Mouse (Mus musculus): ENCODE data around the gene Slc46a3.

The Slc46a3 gene

GRCm38 (mm10) chr5:147895436-147896198 is 1.0 kb upstream of the Slc46a3 start:
- peak; percentile 34 for DNase-seq (ENCODE audit: low spot score)

GRCm38 (mm10) chr5:147893766-147894454 is 705 bp downstream of the Slc46a3 start:
- DNase-seq (ENCODE audit: low spot score) = peak; percentile 47

- DNase-seq (ENCODE audit: low spot score) = peak; percentile 49
These were observed 1.5 kb downstream of the Slc46a3 start for GRCm38 (mm10) chr5:147893143-147893542.

- no peak for DNase-seq (ENCODE audit: low spot score)
These were observed 1.9 kb downstream of the Slc46a3 start for GRCm38 (mm10) chr5:147892735-147893134.

GRCm38 (mm10) chr5:147888313-147889297 is 6.0 kb downstream of the Slc46a3 start:
- DNase-seq (ENCODE audit: low spot score) = no peak

- no peak for DNase-seq (ENCODE audit: low spot score)
These were observed 11.0 kb downstream of the Slc46a3 start for GRCm38 (mm10) chr5:147883581-147883980.

- no peak for DNase-seq (ENCODE audit: low spot score)
These were observed 14.5 kb downstream of the Slc46a3 start for GRCm38 (mm10) chr5:147879971-147880682.

GRCm38 (mm10) chr5:147877520-147877919 is 17.1 kb downstream of the Slc46a3 start:
- DNase-seq (ENCODE audit: low spot score) = peak; percentile 28

- no peak for DNase-seq (ENCODE audit: low spot score)
These were observed 19.4 kb downstream of the Slc46a3 start for GRCm38 (mm10) chr5:147875210-147875609.

- DNase-seq (ENCODE audit: low spot score) = no peak
These were observed 20.0 kb downstream of the Slc46a3 start for GRCm38 (mm10) chr5:147874491-147875065.

GRCm38 (mm10) chr5:147871091-147871820 is 23.4 kb downstream of the Slc46a3 start:
- no peak for DNase-seq (ENCODE audit: low spot score)

- DNase-seq (ENCODE audit: low spot score) = no peak
These were observed 24.3 kb downstream of the Slc46a3 start for GRCm38 (mm10) chr5:147870296-147870695.

- DNase-seq (ENCODE audit: low spot score) = no peak
These were observed 25.0 kb downstream of the Slc46a3 start for GRCm38 (mm10) chr5:147869568-147869967.

- no peak for DNase-seq (ENCODE audit: low spot score)
These were observed 25.9 kb downstream of the Slc46a3 start for GRCm38 (mm10) chr5:147868674-147869073.

- DNase-seq (ENCODE audit: low spot score) = peak; percentile 94
These were observed 34.0 kb downstream of the Slc46a3 start, which contains the start of gene Pomp for GRCm38 (mm10) chr5:147860449-147861261. Pomp (plus strand) TSS chr5:147860461.

GRCm38 (mm10) chr5:147860076-147860448 is 34.6 kb downstream of the Slc46a3 start:
- no peak for DNase-seq (ENCODE audit: low spot score)

- no peak for DNase-seq (ENCODE audit: low spot score)
These were observed 44.4 kb downstream of the Slc46a3 start for GRCm38 (mm10) chr5:147850194-147850593.

- DNase-seq (ENCODE audit: low spot score) = peak; percentile 90
These were observed 46.3 kb downstream of the Slc46a3 start for GRCm38 (mm10) chr5:147848164-147848863.

GRCm38 (mm10) chr5:147847361-147847760 is 47.3 kb downstream of the Slc46a3 start:
- no peak for DNase-seq (ENCODE audit: low spot score)
